Mouse (Mus musculus): Measurements from ENCODE around the gene Tbpl1.

DNA sequence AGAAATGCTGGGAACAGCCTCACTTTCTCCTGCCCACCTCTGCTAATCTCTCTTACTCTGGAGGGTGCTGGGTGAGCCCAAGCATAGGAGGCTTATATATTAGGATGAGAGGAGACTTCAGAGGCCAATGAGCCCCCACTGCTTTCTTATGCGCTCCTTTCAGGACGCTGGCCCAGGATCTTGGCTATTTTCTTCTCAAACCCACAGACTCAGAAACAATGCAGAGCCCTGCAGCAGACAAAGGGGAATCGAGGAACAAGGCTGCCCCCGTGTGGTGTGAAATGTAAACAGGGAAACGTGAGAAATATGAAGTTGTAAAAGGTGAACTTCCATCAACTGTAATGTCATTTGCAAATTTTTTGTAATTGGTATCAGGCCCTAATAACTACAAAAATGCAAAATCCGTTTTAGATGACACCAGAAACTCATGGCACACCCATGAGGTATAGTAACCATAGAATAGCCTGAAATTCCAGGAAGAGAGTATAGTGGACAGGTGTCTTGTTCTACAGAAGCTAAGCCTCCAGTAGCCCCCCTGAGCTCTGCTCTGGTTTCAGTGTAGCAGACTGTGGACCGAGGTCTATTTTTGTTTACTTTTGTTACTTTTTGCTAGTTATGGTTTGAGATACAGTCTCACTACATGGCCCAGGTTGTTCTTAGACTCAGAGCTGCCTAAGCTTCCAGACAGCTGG, 44.4 kb upstream of the Tbpl1 start:
- no peak for TF ChIP-seq EP300 (IDR thresholded peaks at IDR 0.05)
- TF ChIP-seq CTCF (IDR thresholded peaks at IDR 0.05): peak; percentile 72

All from lung, postnatal 0 days (tissue).